Mouse (Mus musculus) mouse embryonic stem cell (cell line): ENCODE data around the gene Phf19.

Experiments used
- in situ Hi-C, 2 experiments: fragments of 300-500 bp; cut with MboI; formaldehyde crosslinking; loops; 1 replicate in 1 of 2; 3 replicates in 1 of 2; pipeline ENCODE4 v1.14.3; 2019 to 2020; ENCODE audit warnings: low sequenced_read_pairs in 2 of 2, low pct_unique_long_range_greater_than_20kb in 1 of 2, mixed read lengths in 1 of 2; ENCODE audit not compliant: unreplicated experiment in 1 of 2

The Phf19 gene

DNA sequence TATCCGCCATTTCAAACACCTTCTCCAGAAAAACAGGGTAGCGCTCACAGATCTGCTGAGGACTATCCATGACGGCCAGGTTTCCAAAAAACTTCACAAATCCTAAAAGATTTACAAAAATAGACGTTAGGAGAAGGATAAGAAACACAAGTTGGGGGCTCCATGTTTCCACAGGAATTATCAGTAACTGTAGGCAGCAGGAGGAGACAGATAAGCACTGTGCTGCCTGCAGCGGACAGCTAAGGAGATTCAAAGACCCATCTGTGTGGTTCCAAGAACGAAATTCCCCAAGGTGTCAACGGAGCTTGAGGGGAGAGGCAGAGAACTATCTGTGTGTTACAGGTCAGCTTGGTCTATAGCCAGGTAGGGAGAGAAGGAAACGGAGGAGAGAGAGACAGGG lies 56.1 kb downstream of the Phf19 start:
- in situ Hi-C loops = no loop called here

DNA sequence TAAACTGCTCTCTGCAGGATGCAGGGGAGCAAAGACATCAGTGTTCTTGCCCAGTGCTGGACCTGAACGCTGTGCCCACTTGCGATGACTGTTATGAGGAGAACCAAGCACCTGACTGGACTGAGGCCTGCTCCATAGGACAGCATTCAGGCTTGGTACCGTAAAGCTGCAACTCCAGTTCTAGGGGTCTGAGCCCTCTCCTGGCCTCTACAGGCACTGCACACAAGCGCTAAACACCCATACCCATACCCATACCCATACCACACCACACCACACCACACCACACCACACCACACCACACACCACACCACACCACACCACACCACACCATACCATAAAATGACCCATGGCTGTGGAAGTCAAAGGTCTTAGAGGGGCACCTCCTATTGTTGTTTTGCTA lies 58.6 kb downstream of the Phf19 start:
- in situ Hi-C loops = no loop called here

DNA sequence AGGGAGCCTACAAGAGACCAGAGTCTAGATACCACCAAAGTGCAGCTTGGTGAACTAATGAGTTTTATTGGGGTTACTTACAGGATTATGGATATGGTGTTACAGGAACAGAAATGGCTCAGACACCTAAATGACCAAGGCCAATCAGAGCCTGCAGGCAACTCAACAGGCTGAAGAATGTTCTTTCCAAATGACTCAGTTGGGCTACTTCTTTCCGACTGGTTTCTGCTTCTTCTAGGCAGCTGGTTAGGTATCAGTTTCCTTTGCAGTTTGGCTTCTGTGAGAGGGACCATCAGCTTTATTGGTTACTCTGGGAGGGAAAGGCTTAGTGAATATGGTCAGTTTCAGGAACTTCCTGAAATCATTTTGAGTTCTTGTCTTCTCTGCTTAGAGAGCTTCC lies 66.1 kb downstream of the Phf19 start:
- in situ Hi-C loops = no loop called here
